Mouse (Mus musculus) lung, postnatal 14 days (tissue): ENCODE results near the gene Nphp1.

Source experiments
- DNase-seq: peaks from one replicate; pipeline ENCODE4 v3.0.0; 2021

Gene Nphp1

GRCm38 (mm10) chr2:127788440-127789116, at the start of gene Nphp1:
Nphp1 (minus strand) TSS chr2:127788897.
- DNase-seq: peak; percentile 86

- DNase-seq: no peak
These were observed 44.1 kb upstream of the Nphp1 start for GRCm38 (mm10) chr2:127832833-127833190.

GRCm38 (mm10) chr2:127832103-127832832, 43.6 kb upstream of the Nphp1 start:
- DNase-seq: no peak

- DNase-seq: peak; percentile 96
These were observed 42.9 kb upstream of the Nphp1 start, which contains the start of gene Bub1 for GRCm38 (mm10) chr2:127831401-127832102. Bub1 (minus strand) TSS chr2:127831865.

GRCm38 (mm10) chr2:127791919-127792603, 3.4 kb upstream of the Nphp1 start, which contains the start of gene Mtln:
Mtln (minus strand) TSS chr2:127792488.
- DNase-seq: peak; percentile 85

- DNase-seq: no peak
These were observed 1.1 kb upstream of the Nphp1 start for GRCm38 (mm10) chr2:127789651-127790270.

- no peak for DNase-seq
These were observed 441 bp upstream of the Nphp1 start for GRCm38 (mm10) chr2:127789138-127789537.

GRCm38 (mm10) chr2:127787226-127787625, 1.5 kb downstream of the Nphp1 start:
- DNase-seq: no peak

GRCm38 (mm10) chr2:127778451-127778850, 10.2 kb downstream of the Nphp1 start:
- DNase-seq: no peak

GRCm38 (mm10) chr2:127775013-127775412, 13.7 kb downstream of the Nphp1 start:
- DNase-seq: no peak

- no peak for DNase-seq
These were observed 14.1 kb downstream of the Nphp1 start for GRCm38 (mm10) chr2:127774578-127774941.

- no peak for DNase-seq
These were observed 14.6 kb downstream of the Nphp1 start for GRCm38 (mm10) chr2:127773938-127774577.

- no peak for DNase-seq
These were observed 27.1 kb downstream of the Nphp1 start for GRCm38 (mm10) chr2:127761587-127761986.

- no peak for DNase-seq
These were observed 28.2 kb downstream of the Nphp1 start for GRCm38 (mm10) chr2:127760429-127761000.

GRCm38 (mm10) chr2:127760014-127760413, 28.7 kb downstream of the Nphp1 start:
- no peak for DNase-seq

GRCm38 (mm10) chr2:127759157-127759880, 29.4 kb downstream of the Nphp1 start:
- DNase-seq: peak; percentile 19

GRCm38 (mm10) chr2:127757171-127757570, 31.5 kb downstream of the Nphp1 start:
- no peak for DNase-seq

- no peak for DNase-seq
These were observed 34.6 kb downstream of the Nphp1 start for GRCm38 (mm10) chr2:127754113-127754512.

GRCm38 (mm10) chr2:127751849-127752610, 36.7 kb downstream of the Nphp1 start:
- no peak for DNase-seq

GRCm38 (mm10) chr2:127749376-127749775, 39.3 kb downstream of the Nphp1 start:
- no peak for DNase-seq
